Mouse (Mus musculus) c-Kit-positive CD71-negative TER-119-negative erythroid progenitor cells, embryonic 14.5 days (primary cell): ENCODE measurements around the gene Golga4.

Source experiments
- DNase-seq: peaks from one replicate; pipeline ENCODE4 v3.0.0-alpha.2; 2013; ENCODE audit warnings: low read depth

Gene Golga4

GRCm38 (mm10) chr9:118527056-118527455, 21.0 kb downstream of the Golga4 start:
- DNase-seq = no peak

DNA sequence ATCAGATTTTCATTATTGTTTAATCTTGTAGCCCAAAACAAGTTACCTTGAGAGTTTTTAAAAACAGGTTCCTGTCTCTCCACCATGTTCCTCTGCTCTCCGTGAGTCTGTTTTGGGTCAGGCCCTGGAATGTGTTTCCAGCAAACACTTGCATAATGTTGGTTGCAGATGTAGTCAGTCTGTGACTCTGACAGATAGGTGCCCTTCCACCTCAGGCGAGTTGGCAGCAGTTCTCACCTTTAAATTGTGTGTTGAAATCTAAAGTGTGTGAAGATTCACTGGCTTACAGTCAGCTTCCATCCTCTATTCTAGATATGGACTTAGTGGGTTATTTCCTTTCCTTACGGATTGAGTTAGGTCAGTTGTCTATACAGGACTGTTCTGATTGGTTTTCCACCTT, 23.7 kb downstream of the Golga4 start:
- DNase-seq = no peak

GRCm38 (mm10) chr9:118530679-118531078, 24.6 kb downstream of the Golga4 start:
- DNase-seq = no peak

GRCm38 (mm10) chr9:118532516-118533205, 26.6 kb downstream of the Golga4 start:
- no peak for DNase-seq

DNA sequence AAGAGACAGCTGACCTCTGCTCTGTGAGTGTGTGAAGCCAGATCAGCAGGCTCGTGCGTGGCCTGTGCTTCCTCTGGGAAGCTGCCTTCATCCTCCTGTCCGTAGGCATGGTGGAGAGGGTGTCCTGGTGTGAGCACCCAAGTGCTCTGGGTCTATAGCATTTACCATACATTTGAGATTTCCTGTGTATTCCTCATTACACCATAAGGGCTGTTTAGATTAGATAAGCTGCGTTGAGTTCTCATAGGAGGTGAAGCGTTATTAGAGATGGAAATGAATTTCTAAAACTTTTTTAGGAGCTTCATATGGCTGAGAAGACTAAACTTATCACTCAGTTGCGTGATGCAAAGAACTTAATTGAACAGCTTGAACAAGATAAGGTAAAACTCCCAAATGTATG, 30.9 kb downstream of the Golga4 start:
- no peak for DNase-seq

DNA sequence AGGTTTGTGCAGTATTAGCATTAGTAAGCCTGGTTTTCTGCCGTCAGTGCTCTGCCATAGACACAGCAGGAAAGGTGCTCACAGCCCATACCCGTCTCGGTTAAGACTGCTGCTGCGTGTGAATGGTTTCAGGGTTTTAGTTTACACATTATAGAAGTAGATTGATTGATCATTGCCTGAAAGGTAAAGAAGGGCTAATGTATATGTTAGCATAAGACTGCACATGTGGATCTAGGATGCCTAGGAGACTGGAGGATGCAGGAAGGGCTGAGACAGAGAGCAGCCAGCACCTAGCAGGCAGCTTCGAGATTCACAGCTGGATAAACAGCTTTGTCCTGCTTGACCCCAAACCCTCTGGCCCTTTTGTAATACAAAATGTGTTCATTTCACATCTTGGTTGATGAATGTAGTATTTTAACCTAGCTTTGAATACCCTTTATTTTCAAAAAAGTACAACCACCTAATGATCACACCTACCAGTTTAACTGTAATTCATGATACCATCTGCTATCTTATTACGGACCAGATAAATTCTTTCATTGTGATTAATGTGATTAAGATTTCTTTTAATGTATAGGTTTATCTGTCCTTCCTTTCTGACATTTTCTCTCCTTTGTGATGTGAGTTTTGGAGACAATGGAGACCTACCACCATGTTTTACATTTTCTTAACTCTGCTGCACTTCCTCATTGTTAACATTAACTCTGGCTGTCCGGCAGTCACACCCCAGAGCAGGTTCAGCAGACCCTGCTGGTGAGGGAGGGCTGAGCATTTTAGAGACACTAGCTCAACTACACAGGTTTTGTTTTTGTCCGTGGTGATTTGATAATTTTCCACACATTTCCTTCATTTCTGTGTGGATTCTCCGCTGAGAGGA, 31.6 kb downstream of the Golga4 start:
- no peak for DNase-seq

DNA sequence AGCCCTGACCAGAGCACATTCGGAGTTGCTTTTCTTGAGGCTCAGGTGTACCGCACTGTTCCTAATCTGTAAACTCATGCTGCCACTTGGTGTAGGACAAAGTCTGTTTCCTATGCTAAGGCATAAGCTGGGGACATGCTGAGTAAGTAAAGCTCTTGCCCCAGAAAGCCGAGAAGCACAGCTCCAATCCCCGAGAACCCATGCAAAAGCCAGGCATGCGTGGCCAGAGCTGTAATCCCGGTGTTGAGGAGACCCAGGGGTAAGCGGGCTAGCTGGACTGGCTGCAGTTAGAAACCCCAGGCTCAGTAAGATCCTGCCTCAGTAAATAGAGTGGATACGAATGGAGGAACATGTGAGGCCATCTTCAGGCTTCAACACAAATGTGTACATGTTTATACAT, 35.8 kb downstream of the Golga4 start:
- DNase-seq = no peak

DNA sequence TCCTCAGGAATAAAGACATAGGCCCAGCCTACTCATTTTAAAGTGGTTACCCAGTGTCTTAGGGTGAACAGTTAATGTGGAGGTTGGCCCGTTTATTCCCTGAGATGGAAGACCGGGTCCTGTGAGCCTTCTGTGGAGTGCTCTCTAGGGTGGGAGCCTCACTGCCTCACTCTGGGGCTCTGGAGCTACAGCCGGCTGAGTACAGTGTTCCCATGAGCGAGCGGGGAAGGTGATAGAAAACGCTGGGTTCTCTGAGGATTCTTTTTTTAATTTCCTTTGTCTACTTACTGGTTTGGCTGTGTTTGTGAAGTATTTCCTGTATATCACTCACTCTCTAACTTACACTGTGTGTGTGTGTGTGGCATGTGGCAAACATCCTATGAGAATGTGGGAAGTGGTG, 39.1 kb downstream of the Golga4 start:
- DNase-seq = no peak

DNA sequence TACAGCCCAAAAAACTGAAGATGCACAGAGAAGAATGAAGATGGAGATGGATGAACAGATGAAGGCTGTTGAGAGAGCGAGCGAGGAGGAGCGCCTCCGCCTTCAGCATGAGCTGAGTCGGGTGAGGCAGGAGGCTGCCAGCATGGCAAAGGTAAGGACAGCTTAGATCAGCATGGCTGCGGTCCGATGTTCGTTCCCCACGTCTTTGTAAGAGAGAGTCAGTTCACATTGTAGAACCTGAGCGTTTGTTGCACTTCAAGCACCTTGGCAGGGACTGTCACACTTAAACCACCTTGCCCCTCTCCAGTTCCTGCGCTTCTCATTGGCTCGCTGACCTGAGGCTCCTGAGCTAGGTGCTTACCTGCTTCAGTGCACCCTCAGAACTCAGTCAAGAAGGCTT, 42.6 kb downstream of the Golga4 start:
- no peak for DNase-seq

GRCm38 (mm10) chr9:118556951-118557780, 51.1 kb downstream of the Golga4 start:
- DNase-seq = no peak

DNA sequence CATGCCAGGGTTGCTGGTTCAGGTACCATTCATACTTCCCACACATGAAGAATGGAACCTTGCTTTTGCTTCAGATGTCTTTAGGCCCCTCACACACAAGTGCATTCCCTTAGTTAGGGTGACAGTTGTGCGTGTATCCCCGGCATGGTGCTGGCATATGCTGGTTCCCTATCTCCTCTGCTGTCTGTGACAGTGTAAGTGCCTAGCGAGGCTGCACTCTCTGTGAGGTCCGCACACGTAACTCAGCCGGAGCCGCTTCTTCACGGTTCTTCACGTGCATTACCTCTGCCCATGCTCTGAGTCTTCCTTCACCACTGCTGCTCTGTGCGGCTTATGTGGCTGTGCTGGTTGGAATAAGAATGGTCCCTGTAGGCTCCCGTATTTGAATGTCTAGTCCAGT, 57.3 kb downstream of the Golga4 start:
- no peak for DNase-seq

- DNase-seq = no peak
Measured at GRCm38 (mm10) chr9:118563866-118564265, 57.8 kb downstream of the Golga4 start.

DNA sequence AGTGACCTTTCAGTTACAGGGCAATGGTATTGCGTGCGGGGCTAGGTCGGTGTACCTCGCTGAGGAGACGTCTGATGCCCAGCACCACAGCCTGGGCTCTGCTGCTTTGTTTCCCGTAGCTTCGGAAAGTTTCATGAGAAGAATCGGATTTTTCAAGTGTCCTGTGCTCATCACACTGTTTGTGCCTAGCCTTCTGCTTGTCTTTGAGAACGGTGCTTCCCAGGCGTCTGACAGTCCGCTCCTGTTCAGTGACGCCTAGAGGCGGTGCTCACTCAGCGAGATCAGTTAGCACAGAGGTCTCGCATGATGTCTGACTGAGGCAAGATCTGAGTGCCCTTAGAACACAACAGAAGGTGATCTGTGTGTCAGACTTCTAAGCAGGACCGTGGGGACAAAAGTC, 58.6 kb downstream of the Golga4 start:
- no peak for DNase-seq

DNA sequence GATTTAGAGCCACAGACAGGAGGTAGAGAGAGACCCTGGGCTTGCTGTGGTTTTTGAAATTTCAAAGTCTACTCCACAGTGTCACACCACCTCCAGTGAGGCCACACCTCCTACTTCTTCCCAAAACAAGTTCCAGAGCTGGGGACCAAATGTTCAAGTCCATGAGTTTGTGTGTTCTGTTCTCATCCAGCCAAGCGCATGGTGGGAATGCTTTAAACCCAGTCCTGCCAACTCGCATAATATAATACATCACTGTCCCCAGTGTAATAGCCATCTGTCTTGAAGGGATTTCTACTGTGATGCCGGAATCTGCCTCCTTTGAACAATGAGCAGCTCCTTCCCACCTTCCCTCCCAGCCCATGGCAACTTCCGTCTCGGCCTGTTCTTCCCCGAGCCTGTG, 63.3 kb downstream of the Golga4 start:
- DNase-seq = no peak

DNA sequence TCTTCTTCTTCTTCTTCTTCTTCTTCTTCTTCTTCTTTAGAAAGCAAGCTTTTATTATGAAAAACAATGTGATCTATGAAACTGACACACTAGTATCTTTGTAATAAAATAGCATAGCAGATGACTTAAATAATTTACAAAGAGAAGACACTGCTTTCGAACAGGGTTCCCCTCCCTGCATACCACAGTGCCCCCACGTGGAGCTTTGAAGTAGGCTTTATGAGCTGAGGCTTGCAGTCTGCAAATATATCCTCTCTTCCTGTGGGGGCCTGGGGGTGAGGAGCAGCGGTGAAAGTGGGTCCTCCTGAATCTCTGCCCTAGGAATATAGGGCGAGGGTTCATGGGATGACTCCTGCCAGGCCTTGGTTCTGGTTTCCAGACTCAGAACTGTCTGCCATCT, 64.8 kb downstream of the Golga4 start:
- DNase-seq = no peak

- no peak for DNase-seq
Measured at GRCm38 (mm10) chr9:118571701-118572100, 65.6 kb downstream of the Golga4 start.

DNA sequence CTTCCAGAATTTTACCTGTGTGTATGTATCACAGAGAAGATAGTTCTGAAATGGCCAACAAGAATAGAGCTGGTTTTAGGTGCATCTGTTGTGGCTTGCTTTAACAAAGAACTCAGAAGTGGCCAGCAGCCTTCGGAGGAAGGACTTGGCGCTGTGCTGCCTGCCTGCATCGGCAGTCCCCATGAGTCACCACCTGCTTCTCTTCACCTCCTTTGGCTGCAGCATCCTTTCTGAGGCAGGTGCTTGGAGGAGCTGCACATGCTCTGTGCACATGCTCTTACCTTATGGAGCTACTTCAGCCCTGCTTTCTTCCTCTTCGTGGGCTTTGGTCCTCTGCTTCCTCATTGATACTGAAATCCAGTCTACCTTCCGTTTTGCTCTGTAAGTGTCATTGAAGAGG, 68.8 kb downstream of the Golga4 start:
- no peak for DNase-seq

- no peak for DNase-seq
Measured at GRCm38 (mm10) chr9:118580371-118580770, 74.3 kb downstream of the Golga4 start.

DNA sequence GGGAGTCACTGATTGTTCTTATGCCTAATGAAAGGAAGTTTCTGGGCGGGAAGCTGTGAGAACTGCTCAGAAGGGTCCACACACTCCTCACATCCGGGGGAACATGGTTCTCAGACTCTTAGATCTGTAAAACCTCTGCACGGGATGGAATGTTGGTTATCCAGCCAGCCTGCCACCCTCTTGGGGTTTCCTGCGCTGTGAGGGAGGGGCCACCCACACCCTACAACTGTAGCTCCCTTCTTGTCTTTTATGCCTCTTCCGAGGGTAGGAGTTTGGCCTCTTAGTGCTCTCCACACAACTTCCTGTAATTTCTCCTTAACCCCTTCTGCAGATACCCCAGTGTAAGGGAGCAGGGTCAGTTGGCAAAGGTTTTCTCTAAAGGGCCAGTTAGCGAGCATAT, 76.7 kb downstream of the Golga4 start:
- DNase-seq = no peak

DNA sequence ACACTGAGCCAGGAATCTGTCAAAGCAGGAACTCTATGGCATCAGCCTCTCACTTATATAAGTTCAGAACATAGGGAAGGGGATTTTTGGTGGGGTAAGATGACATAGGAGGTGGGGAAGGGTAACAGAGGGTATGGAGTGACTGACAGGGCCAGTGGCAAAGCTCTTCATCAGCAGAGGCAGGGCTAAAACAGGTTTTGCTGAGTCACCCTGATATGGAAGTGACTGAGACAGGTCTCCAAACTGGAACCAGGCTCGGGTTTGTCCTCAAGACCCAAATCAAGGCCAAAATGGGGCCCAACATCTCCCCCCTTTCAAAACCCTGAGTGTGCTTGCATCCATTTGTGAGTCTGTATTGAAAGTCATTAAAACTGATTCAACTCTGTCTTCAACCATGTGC, 78.8 kb downstream of the Golga4 start:
- no peak for DNase-seq

- DNase-seq = no peak
Measured at GRCm38 (mm10) chr9:118585998-118586397, 79.9 kb downstream of the Golga4 start.

DNA sequence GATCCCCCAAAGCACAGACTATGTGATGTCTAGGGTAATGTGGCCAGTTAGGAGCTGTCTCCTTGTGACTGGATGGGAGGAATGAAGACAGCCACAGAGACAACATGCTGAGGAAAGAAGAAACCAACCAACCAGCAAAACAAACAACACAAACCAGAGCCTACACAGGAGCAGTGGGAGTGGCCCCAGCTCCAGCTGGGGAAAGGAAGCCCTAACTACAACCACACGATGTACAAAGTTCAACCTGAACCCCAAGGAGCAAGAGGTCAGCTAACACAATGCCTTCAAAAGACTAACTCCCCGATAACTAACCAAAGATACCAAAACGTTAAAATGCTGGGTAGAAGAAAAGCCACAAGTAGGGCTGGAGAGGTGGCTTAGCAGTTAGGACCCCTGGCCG, 81.0 kb downstream of the Golga4 start:
- no peak for DNase-seq

DNA sequence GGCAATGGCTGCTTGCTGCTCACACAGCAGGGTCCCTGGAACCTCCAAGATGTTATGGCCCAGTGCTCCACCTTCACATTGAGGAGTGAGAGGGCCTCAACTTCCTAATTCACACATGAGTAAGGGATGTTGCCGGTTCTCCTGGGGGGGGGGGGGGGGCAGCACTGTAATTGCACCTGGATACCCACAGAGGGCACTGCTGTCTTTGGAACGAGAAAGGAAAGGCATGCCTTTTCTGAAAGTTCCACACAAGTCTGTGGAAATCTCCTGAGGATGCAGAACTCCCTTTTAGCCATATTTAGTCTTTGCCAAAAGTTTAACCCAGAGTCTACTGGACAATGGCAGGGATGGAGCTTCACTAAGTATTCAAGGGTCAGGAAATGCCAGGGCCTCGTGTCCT, 83.2 kb downstream of the Golga4 start:
- DNase-seq = no peak
